In the genomic region with DNA sequence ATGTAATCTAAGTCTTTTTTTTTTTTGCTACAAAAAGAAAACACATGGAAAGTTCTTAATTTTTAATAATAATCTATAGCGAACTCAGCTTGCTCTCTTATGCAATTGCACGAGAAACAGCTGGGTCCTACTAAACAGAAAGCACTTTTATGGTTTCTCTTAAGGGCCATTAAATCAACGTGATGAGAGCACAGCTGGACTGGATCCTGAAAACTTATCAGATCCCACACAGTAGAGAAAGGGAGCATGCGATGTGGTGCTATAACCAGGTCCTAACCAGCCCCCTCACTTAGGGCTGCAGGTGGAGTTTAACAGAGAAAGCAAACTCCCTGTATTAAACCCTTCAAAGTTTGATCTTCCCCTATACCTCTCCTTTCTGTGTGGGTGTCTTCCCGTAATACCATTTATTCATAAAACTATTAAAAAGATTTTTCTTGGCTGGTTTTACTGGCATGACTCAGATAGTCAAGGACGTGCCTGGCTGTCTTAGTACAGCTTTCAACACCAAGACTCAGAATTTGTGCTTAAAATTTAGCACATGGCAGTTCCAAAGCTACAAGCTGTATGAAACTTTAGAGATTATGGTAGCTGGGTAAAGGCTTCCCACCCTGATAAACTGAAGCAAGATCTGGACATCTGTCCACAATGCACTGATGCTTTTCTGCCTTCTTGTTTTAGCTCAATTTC, we compare ENCODE assay signal across 11 mouse cellular contexts.
DNase-seq lines count a peak whose midpoint lies in the region; ATAC-seq and TF ChIP-seq lines count a peak whose summit lies in the region.
"Had no signal": no experiment of that assay in that cellular context is flagged by ENCODE, and none has a peak within 500 bp of the region (broad histone marks: within the 10 kb centered on the region; RNA-seq: fewer than 3 reads in every experiment).

No protein-coding gene starts in this region.

- H3K4me2 ChIP-seq in heart, embryonic 11.5 days: no peak overlapping the region
- H3K4me2 ChIP-seq in lung, embryonic 14.5 days: no peak overlapping the region
- H3K4me2 ChIP-seq: midbrain, embryonic 11.5 days had no signal

- no peak overlapping the region for H3K4me3 ChIP-seq in heart, embryonic 11.5 days (ENCODE audit: low read depth, low read length)
- no peak overlapping the region for H3K4me3 ChIP-seq in lung, embryonic 14.5 days (ENCODE audit: low read depth, low read length)

- H3K36me3 ChIP-seq in heart, embryonic 11.5 days (ENCODE audit: control insufficient read depth, insufficient read depth, low read length): no peaks in the 10 kb centered on the region
- H3K36me3 ChIP-seq in lung, embryonic 14.5 days (ENCODE audit: insufficient read depth): no peaks in the 10 kb centered on the region

- intact Hi-C loops in heart, postnatal 36 days (cut with DNase I): no loop called here

- H3K9me3 ChIP-seq in heart, embryonic 11.5 days (replicated peaks; ENCODE audit: control insufficient read depth, low read length): no peaks in the 10 kb centered on the region
- H3K9me3 ChIP-seq in lung, embryonic 14.5 days (ENCODE audit: low read depth, low read length): no peaks in the 10 kb centered on the region

- no peak for TF ChIP-seq CTCF in lung, embryonic 14.5 days (IDR thresholded peaks at IDR 0.05; ENCODE audit: low read depth)

- H3K27ac ChIP-seq in heart, embryonic 11.5 days (ENCODE audit: low read depth, low read length): no peak overlapping the region
- no peak overlapping the region for H3K27ac ChIP-seq in lung, embryonic 14.5 days (ENCODE audit: low read depth)

- no peak overlapping the region for H3K9ac ChIP-seq in heart, embryonic 11.5 days (ENCODE audit: low read depth, low read length)
- no peak overlapping the region for H3K9ac ChIP-seq in lung, embryonic 14.5 days

- 0 out of 2 replicates have a peak, but pooled peaks have one; percentile 42 for ATAC-seq in heart, embryonic 11.5 days (replicated peaks; ENCODE audit: insufficient number of reproducible peaks, low FRiP score, low TSS enrichment)
- no peak for ATAC-seq in lung, embryonic 14.5 days (ENCODE audit: insufficient read depth)

- H3K4me1 ChIP-seq in heart, embryonic 11.5 days (ENCODE audit: control insufficient read depth, insufficient read depth, low read length): no peaks in the 10 kb centered on the region
- H3K4me1 ChIP-seq in lung, embryonic 14.5 days (ENCODE audit: insufficient read depth): no peaks in the 10 kb centered on the region

- 69% methylated on average over 6 of the region's 6 CpGs for WGBS in heart, embryonic 11.5 days (ENCODE audit: insufficient replicate concordance)
- WGBS in lung, embryonic 14.5 days: 54% methylated on average over 6 of the region's 6 CpGs

- peak; percentile 4 to 63 for DNase-seq in adrenal gland, adult (ENCODE audit: inconsistent age in 2 of 2, low spot score in 1 of 2)
- no peak for DNase-seq in adrenal gland, adult 8-10 months
- DNase-seq in heart, postnatal 36 days: no peak
- DNase-seq in lung, embryonic 14.5 days: peak; percentile 11
- no peak for DNase-seq in lung, adult 18-20 months
- DNase-seq in telencephalon, adult 2 months (ENCODE audit: low read depth, low spot score): peak; percentile 9
- no peak for DNase-seq in cerebellum, adult 9-10 months
- DNase-seq: cerebellum, adult 9-11 months; lung, postnatal 14 days had no signal

- no peaks in the 10 kb centered on the region for H3K27me3 ChIP-seq in heart, embryonic 11.5 days (ENCODE audit: control insufficient read depth, insufficient read depth, low read length)
- H3K27me3 ChIP-seq in lung, embryonic 14.5 days (ENCODE audit: insufficient read depth, low read length): no peaks in the 10 kb centered on the region

Comparison
In these comparisons a context has a peak if more than half of its experiments do, and no peak if none do; other contexts are left out.
1. DNase-seq: peak in adrenal gland, adult (2 of 2), lung, embryonic 14.5 days (single experiment) and telencephalon, adult 2 months (single experiment); none in adrenal gland, adult 8-10 months (single experiment), heart, postnatal 36 days (0 of 2), lung, adult 18-20 months (0 of 2) and cerebellum, adult 9-10 months (single experiment).